ENCODE assay signal across 15 mouse cellular contexts in the genomic region with DNA sequence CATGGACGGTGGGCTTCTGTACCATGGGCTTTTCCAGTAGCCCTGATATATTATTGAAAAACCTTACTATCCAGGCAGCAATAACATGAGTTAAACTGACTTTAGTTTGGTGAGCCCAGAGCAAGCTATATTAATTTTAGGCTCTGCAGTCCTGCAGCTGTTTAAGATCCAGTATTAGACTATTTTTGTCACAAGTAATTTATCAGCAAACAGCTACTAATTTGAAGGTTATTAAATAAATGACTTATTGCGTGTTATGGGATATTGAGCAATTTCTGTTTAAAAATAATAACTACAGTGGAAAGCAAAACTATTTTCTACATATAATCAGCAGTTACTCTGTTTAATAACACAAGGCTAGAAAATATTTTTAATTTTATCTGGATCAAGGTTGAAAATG.
"Had no signal": no experiment of that assay in that cellular context is flagged by ENCODE, and none has a peak within 500 bp of the region (broad histone marks: within the 10 kb centered on the region; RNA-seq: fewer than 3 reads in every experiment).

No protein-coding gene starts in this region.

- H3K4me3 ChIP-seq: liver, embryonic 13.5 days; liver, embryonic 15.5 days; megakaryocyte, embryonic 14.5 days; midbrain, embryonic 13.5 days; midbrain, embryonic 15.5 days; neural tube, embryonic 12.5 days; stomach, embryonic 15.5 days had no signal

- H3K4me1 ChIP-seq: liver, embryonic 13.5 days; liver, embryonic 15.5 days; neural tube, embryonic 12.5 days; stomach, embryonic 15.5 days had no signal

- DNase-seq: liver, embryonic 13.5 days; liver, postnatal 0 days; right cerebral cortex, postnatal 14 days; thymus, adult 2 months; thymus, postnatal 25 days; thymus, postnatal 4 days had no signal

- H3K27ac ChIP-seq: liver, embryonic 13.5 days; liver, embryonic 15.5 days; macrophage; midbrain, embryonic 13.5 days; midbrain, embryonic 15.5 days; neural tube, embryonic 12.5 days; stomach, embryonic 15.5 days had no signal

- ATAC-seq: liver, postnatal 0 days; midbrain, embryonic 13.5 days; midbrain, embryonic 15.5 days had no signal

- H3K4me2 ChIP-seq: liver, embryonic 11.5 days; liver, embryonic 13.5 days; liver, embryonic 15.5 days; midbrain, embryonic 11.5 days; midbrain, embryonic 13.5 days; midbrain, embryonic 15.5 days; neural tube, embryonic 12.5 days; stomach, embryonic 15.5 days had no signal

- H3K9ac ChIP-seq: liver, embryonic 13.5 days; liver, embryonic 15.5 days; liver, postnatal 0 days; midbrain, embryonic 13.5 days; midbrain, embryonic 15.5 days; neural tube, embryonic 12.5 days; stomach, embryonic 15.5 days had no signal

- H3K9me3 ChIP-seq: liver, embryonic 13.5 days; liver, embryonic 15.5 days; megakaryocyte, embryonic 14.5 days; midbrain, embryonic 13.5 days; midbrain, embryonic 15.5 days; neural tube, embryonic 12.5 days; stomach, embryonic 15.5 days had no signal

- H3K36me3 ChIP-seq: liver, embryonic 13.5 days; liver, embryonic 15.5 days; midbrain, embryonic 13.5 days; midbrain, embryonic 15.5 days; neural tube, embryonic 12.5 days; stomach, embryonic 15.5 days had no signal

- H3K27me3 ChIP-seq: liver, embryonic 13.5 days; liver, embryonic 15.5 days; midbrain, embryonic 15.5 days; neural tube, embryonic 12.5 days; stomach, embryonic 15.5 days had no signal
